Mouse (Mus musculus): ENCODE data around the gene Gm42791.

Gm42791 gene

GRCm38 (mm10) chr5:148883671-148884070 lies 111.3 kb downstream of the Gm42791 start:
- DNase-seq (ENCODE audit: low spot score in 2 of 2): no peak

DNA sequence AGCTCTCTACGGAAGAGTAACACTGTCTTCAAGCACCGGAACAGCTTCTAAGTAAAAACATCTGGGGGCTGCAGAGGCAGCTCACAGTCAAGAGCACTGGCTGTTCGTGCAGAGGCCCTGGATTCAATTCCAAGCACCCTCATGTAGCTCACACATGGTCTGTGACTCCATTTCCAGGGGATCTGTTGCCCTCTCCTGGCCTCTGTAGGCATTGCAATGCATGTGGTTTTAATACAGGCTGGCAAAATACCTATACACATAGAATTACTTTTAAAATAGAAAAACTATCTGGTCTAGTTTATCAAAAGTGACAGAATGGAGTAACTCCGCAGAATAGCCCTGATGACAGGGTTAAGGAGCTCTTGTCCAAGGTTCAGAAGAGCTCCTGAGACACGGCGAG lies 115.7 kb downstream of the Gm42791 start:
- no peak for DNase-seq (ENCODE audit: low spot score in 2 of 2)

- DNase-seq (ENCODE audit: low spot score in 2 of 2): no peak
These were observed 121.8 kb downstream of the Gm42791 start for GRCm38 (mm10) chr5:148873116-148873515.

DNA sequence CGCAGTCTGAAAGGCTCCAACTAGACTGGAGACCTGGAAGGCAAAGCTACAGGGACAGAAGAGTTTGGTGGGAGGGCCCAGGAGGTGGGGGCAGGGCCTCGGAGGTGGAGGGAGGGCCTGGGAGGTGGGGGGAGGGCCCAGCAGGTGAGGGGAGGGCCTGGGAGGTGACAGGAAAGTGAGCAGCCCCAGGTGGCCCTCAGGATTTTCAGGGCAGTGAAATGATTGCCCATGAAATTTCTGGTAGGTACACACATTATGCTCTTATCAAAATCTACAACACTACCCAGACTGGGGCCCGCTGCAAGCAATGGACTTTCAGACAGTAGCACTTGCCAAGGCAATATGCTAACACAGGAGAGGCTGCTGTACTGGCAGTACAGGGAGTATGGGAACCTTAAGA lies 125.4 kb downstream of the Gm42791 start:
- DNase-seq (ENCODE audit: low spot score in 2 of 2): no peak

- no peak for DNase-seq (ENCODE audit: low spot score in 2 of 2)
These were observed 127.2 kb downstream of the Gm42791 start for GRCm38 (mm10) chr5:148867766-148868165.

DNA sequence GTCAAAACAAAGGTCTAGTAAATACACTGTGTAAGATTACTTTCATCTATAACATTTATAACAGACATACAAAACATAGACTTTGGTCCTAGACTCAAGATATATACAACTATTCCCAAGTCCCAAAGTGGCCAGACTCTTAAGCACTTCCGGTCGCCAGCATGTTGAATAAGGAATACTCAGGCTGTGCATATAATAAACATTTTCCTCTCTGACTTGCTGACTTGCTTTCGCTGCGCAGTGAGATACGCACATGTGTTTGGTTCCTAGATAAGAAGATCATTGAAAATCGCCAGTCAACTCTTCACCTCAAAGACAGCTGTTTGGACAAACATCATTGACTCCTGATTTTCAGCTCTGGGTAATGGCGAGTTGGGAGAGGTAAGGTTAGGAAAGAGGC lies 127.8 kb downstream of the Gm42791 start:
- no peak for DNase-seq (ENCODE audit: low spot score in 2 of 2)

DNA sequence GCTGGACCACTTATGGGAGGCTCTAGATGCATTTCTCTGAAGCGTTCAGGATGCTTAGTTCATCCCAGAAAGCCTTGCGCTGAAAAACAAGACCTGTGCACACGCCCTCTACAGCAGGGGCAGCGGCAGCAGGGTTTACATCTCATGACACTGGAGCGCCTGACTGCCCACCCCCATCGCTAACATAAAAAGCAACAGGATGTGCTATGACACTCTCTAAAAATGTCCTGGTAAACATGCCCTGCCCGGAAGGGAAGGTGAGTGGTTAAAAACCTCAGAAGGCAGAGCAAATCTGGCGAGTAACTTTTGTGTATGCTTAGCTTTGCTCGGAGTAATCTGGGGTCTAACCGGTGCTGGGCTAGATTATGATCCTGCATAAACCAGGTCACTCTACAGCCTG lies 128.4 kb downstream of the Gm42791 start:
- no peak for DNase-seq (ENCODE audit: low spot score in 2 of 2)

- DNase-seq (ENCODE audit: low spot score in 2 of 2): no peak
These were observed 131.5 kb downstream of the Gm42791 start for GRCm38 (mm10) chr5:148863409-148863808.

DNA sequence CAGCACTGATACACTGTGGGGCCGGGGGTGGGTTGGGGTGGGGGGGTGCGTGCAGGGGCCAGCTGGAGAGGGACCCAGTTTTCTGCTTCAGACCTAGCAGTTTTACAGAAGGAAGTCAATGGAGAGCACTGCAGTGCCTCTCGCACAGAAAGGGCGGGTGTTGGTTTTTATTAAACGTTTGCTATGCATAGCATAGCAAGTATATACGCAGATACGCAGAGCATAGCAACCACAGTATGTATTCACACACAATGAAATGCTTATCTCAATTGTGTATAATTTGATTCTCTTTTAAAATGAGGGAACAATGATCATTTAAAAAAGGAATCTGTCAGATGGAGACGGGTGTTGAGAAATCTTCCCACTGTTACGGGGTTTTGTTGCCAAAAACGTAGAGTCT lies 132.1 kb downstream of the Gm42791 start:
- no peak for DNase-seq (ENCODE audit: low spot score in 2 of 2)

- no peak for DNase-seq (ENCODE audit: low spot score in 2 of 2)
These were observed 132.8 kb downstream of the Gm42791 start for GRCm38 (mm10) chr5:148862136-148862535.

DNA sequence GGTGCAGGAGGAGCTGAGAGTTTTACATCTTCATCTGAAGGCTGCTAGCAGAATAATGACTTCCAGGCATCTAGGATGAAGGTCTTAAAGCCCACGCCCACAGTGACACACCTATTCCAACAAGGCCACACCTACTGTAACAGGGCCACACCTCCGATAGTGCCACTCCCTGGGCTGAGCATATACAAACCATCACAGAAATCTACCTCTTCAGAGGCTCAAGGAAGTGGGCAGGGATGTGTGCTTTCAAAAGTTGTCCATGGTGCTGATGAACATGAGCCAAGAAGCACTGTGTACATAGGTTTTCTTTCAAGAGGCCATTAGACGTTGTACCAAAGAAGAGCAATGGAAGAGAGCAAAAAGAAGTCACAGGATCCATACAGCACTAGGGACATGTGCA lies 137.4 kb downstream of the Gm42791 start:
- no peak for DNase-seq (ENCODE audit: low spot score in 2 of 2)

GRCm38 (mm10) chr5:148855047-148855446 lies 139.9 kb downstream of the Gm42791 start:
- DNase-seq (ENCODE audit: low spot score in 2 of 2): no peak

DNA sequence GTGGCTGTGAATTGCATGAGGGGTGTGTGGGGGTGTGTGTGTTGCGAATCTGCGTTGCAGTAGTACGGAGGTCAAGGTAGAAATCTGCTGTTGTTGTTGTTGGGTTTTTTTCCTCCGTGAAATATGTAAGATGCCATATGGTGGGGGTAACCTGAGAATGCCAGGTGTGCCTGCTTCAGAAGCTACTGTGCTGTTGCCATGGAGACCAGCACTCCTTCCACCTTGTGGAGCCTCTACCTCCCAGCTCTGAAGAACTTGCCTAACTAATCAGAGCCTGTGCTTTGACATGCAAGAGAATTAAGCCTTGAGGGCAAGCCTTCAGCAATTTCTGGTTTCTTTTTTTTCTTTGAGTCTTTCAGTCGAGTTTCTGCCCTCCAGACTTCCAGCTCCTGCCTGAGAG lies 140.8 kb downstream of the Gm42791 start:
- peak; percentile 21 to 42 for DNase-seq (ENCODE audit: low spot score in 2 of 2)

DNA sequence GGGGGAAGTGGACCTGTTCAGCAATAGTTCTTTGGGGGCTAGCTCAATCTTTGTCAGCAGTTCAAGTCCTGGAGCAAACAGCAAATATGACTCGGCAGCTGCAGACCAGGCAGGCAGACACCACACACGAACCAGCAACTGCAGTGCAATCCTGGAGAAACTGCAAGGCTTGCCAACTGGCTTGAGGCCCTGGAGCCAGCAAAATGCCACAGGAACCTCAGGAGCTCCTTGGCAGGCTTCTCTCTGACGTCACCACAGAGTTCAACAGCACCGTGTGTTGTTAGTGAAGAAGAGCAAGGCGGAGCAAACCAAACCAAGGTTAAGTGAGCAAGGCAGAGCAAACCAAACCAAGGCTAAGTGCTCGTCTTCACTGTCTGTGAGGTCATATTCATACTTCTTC lies 145.4 kb downstream of the Gm42791 start:
- DNase-seq (ENCODE audit: low spot score in 2 of 2): no peak

DNA sequence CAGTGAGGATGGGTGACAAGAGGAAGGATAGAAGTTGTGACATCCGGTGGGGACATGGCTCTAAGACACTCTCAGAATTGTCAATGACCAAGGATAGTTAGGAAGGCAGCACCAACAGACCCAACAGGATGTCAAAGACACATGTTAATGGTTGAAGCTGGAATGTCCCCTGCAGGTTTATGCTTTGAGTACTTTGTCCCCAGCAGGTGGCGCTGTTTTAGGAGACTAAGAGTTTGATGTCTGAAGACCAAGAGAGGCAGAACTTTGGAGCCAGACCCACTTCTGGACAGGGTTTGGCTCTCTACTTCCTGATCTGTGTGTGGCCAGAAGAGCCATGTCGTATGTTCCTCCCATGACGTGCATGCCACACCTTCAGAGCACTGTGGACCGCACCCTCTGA lies 147.9 kb downstream of the Gm42791 start:
- no peak for DNase-seq (ENCODE audit: low spot score in 2 of 2)
